Mouse (Mus musculus) olfactory bulb, adult 2 months (tissue): ENCODE measurements around the gene Bcr.

ENCODE experiments used
- CTCF ChIP-seq: fragments of 200-500 bp; IDR thresholded peaks from 2 replicates; pipeline ENCODE4 v1.5.1; 2012; ENCODE audit warnings: low read depth, mild to moderate bottlenecking, low read length, moderate library complexity; ENCODE audit not compliant: insufficient read depth
- POLR2A ChIP-seq: fragments of 200-500 bp; IDR thresholded peaks from 2 replicates; pipeline ENCODE4 v1.6.1; 2012; ENCODE audit warnings: mild to moderate bottlenecking, low read depth, low read length, moderate library complexity; ENCODE audit not compliant: insufficient read depth

GRCm38 (mm10) chr10:75062189-75062561 is 1.8 kb downstream of the Bcr start:
- TF ChIP-seq CTCF (no peak), POLR2A (no peak)
